Mouse (Mus musculus) left cerebral cortex, postnatal 36 days (tissue): ENCODE data around the gene Zmynd19. TPM values are rescaled to one million over a fixed set of nuclear protein-coding genes. Genes with fewer than 3 reads are reported as not detected.

ENCODE experiments used
- DNase-seq, 2 experiments: peaks; one replicate each; pipeline ENCODE4 v3.0.0; 2021 to 2022; ENCODE audit warnings: low spot score in 2 of 2, mixed read lengths in 1 of 2
- intact Hi-C: fragments of 180-260 bp; cut with DNase I; formaldehyde crosslinking; loops from one replicate; pipeline ENCODE4 v1.15.1; 2025
- microRNA-seq: library from miRNA; unstranded; fragments of <30 nt; microRNA quantifications from one replicate; pipeline ENCODE4 v1.2.0, GENCODE M21; 2022
- total RNA-seq, 2 experiments: library from RNA; stranded (reverse); gene quantifications; 2 replicates each; pipeline ENCODE4 v1.2.3; 2021

Gene Zmynd19
- total RNA-seq, 2 experiments from 2014 or later = 37.1 to 37.3 TPM

DNA sequence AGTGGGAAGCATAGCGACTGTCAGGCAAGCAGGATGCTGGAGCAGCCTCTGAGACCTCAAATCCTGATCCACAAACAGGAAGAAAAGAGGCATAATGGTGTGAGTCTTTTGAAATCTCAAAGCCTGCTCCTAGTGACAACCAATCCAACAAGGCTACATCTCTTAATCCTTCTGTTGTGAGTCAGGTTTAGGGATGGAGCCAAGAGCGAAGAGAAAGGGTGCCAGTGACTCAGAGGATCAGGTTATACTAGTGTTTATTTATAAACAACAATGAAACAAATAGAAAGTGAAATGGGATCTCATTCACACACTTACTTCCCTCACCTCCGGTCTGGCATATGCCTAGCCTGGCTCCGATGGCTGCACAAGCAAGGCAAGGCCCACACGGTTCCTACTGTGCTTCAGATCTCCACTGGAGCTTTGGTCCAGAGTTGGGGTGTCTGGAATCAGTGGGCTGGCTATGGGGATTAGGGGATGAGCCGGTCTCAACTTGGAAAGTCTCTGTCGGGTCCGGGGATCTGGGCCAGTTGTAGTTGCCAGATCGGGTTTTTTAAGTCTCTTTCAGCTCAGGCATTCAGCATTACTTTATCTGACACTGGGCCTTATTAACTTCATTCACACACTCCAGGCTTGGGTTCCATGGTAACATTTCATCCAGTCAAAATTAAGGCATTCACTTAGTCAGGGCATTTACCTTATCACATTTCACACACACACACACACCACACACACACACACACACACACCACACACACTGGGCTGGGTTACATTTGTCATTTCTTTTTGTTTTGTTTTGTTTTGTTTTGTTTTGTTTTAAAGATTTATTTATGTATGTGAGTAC is 54.6 kb downstream of the Zmynd19 start:
- DNase-seq = no peak
- intact Hi-C loops = no loop called here

- intact Hi-C loops = no loop called here
Measured at GRCm38 (mm10) chr2:25006767-25007166, 57.2 kb downstream of the Zmynd19 start.

GRCm38 (mm10) chr2:25008250-25008649 is 58.7 kb downstream of the Zmynd19 start:
- intact Hi-C loops = no loop called here
- no peak for DNase-seq

More at GRCm38 (mm10) chr2:25006767-25007166, 57.2 kb downstream of the Zmynd19 start:
- no peak for DNase-seq

Small RNA genes within 50 kb of the gene (microRNA-seq; reads per million reads assigned to microRNA genes)
- gene Gm22875 = not detected

Other genes with a start within 250 kb of the Zmynd19 start
- gene Cacna1b, start 186.6 kb upstream of the Zmynd19 start, total RNA-seq = 10 to 100 TPM; 85.5 to 96.2 TPM
- gene Ehmt1, start 30.2 kb upstream of the Zmynd19 start, total RNA-seq = 10 to 100 TPM; 47.0 to 62.6 TPM
- gene Arrdc1, start 14.5 kb upstream of the Zmynd19 start, total RNA-seq = 10 to 100 TPM; 14.1 to 18.1 TPM
- 10 to 100 TPM; 28.4 to 34.6 TPM for gene Dph7, start 12.6 kb downstream of the Zmynd19 start, total RNA-seq
- 10 to 100 TPM; 77.5 to 82.1 TPM for gene Mrpl41, start 25.3 kb downstream of the Zmynd19 start, total RNA-seq
- gene Pnpla7, start 26.2 kb downstream of the Zmynd19 start, total RNA-seq = 10 to 100 TPM; 19.3 to 22.2 TPM
- 100 to 1,000 TPM; 458 to 503 TPM for gene Nsmf, start 104.6 kb downstream of the Zmynd19 start, total RNA-seq
- gene Entpd8, start 130.5 kb downstream of the Zmynd19 start, total RNA-seq = not detected
- gene Noxa1, start 145.4 kb downstream of the Zmynd19 start, total RNA-seq = not detected
- gene Nrarp, start 231.0 kb downstream of the Zmynd19 start, total RNA-seq = 10 to 100 TPM; 19.7 to 30.7 TPM
- gene Tor4a, start 247.1 kb downstream of the Zmynd19 start, total RNA-seq = 1 to 10 TPM; 1.6 to 2.3 TPM